Mouse (Mus musculus) ES-Bruce4 (cell line): Measurements from ENCODE around the gene Pcsk1n. TPM values are rescaled to one million over a fixed set of nuclear protein-coding genes. Genes with fewer than 3 reads are reported as not detected.
A peak's percentile ranks its signal among the peaks of the same experiment; 100 is the strongest.

Experiments used
- H3K27ac ChIP-seq: 2 replicates; pipeline ENCODE4 v1.5.1; 2012; ENCODE audit warnings: low read length, inconsistent platforms; ENCODE audit not compliant: insufficient read depth
- H3K27me3 ChIP-seq: 2 replicates; pipeline ENCODE4 v1.6.1; 2012; ENCODE audit warnings: mild to moderate bottlenecking, low read length, inconsistent platforms; ENCODE audit not compliant: control insufficient read depth, poor library complexity, insufficient read depth, severe bottlenecking
- H3K36me3 ChIP-seq: 2 replicates; pipeline ENCODE4 v1.6.1; 2012; ENCODE audit warnings: inconsistent platforms, mild to moderate bottlenecking, low read length, moderate library complexity; ENCODE audit not compliant: control insufficient read depth, poor library complexity, insufficient read depth, severe bottlenecking
- H3K4me1 ChIP-seq: one replicate; pipeline ENCODE4 v1.8.1; 2011; ENCODE audit warnings: low read length; ENCODE audit not compliant: control insufficient read depth, insufficient read depth
- H3K4me3 ChIP-seq: 2 replicates; pipeline ENCODE4 v1.5.1; 2011; ENCODE audit warnings: low read depth, mild to moderate bottlenecking, low read length
- H3K9ac ChIP-seq: 2 replicates; pipeline ENCODE4 v1.6.1; 2012; ENCODE audit warnings: low read depth, mild to moderate bottlenecking, inconsistent platforms; ENCODE audit not compliant: poor library complexity, severe bottlenecking
- H3K9me3 ChIP-seq: replicated peaks from 2 replicates; pipeline ENCODE4 v1.6.1; 2012; ENCODE audit warnings: mild to moderate bottlenecking, low read length, inconsistent platforms; ENCODE audit not compliant: control insufficient read depth, poor library complexity, insufficient read depth, severe bottlenecking
- CTCF ChIP-seq: IDR thresholded peaks from one replicate; pipeline ENCODE4 v1.8.1; 2011; ENCODE audit warnings: low read depth, low read length
- EP300 ChIP-seq: IDR thresholded peaks from 2 replicates; pipeline ENCODE4 v1.6.1; 2011; ENCODE audit warnings: low read depth, low read length; ENCODE audit not compliant: insufficient read depth
- POLR2A ChIP-seq: IDR thresholded peaks from one replicate; pipeline ENCODE4 v1.8.1; 2011; ENCODE audit warnings: low read length; ENCODE audit not compliant: insufficient read depth
- polyA plus RNA-seq: library from polyadenylated mRNA; stranded (reverse); fragments of >200 nt; gene quantifications from 2 replicates; pipeline ENCODE4 v1.2.4, GENCODE M21; 2011; ENCODE audit warnings: low read depth; ENCODE audit not compliant: missing spikeins, insufficient read depth, insufficient read length

Gene Pcsk1n
- polyA plus RNA-seq = 12.3 and 16.9 TPM in 2 replicates

DNA sequence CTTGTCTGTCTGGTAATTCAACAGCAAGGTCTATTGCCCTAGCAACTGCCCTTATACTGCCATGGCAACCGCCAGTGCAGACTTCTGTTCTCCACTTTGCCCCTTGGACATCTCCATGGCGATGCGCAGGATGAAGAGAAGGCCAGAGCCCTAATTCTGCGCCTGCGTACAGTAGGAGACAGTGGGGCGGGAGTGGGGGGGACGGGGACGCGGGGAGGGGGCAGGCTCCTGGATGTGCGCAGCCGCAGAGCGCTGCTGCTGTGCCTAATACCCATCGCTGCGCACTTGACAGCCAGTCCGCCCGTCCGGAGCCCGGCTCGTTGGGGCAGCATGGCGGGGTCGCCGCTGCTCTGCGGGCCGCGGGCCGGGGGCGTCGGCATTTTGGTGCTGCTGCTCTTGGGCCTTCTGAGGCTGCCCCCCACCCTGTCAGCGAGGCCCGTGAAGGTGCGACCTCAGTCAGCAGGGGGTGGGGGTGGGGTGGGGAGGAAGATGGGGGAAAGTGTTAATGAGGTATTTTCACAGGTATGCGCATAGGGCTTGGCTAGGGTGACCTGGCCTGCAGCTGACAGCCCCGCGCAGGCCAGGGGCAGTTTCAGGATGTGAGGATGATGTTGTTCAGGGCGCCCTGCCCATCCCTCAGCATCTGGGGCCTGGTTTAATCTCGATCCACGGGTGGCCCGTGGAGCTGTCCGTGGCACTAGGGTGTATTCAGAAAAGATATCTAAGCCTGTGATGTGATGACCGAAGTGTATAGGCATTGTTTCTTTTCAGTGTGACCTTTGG lies at the start of gene Pcsk1n:
TSS of gene Pcsk1n (plus strand) at position 222 of the 783 bp plus-strand sequence.
- H3K9me3 ChIP-seq = no peaks in the 10 kb centered on the region
- H3K4me3 ChIP-seq = peak within 1 kb of the TSS; percentile 72
- H3K9ac ChIP-seq = peak within 1 kb of the TSS; percentile 61
- peaks cover 4% of the 10 kb centered on the region for H3K4me1 ChIP-seq
- no peak for TF ChIP-seq POLR2A
- TF ChIP-seq CTCF = no peak
- no peak for TF ChIP-seq EP300
- H3K27me3 ChIP-seq = no peaks in the 10 kb centered on the region
- no peaks in the 10 kb centered on the region for H3K36me3 ChIP-seq
- H3K27ac ChIP-seq = no peak within 1 kb of the TSS; the same call in 1 of the 2 replicates

DNA sequence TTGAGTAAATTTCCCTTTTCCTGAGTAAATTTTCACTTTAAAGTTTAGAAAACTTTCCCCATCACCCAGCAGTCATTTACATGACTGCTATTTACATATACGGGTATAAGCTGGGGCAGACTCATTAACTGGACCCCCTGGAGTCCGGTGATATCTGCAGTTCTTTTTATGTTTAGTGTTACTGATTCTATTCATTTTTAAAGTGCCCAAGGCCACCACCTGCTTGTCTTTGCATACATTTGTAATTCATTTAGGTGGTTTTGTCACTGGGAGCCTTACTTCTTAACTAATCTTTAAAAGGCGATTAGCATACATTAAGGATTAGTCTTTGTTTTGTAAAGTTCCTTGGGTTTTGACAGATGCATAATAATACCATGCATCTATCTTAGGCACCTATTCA lies 49.8 kb upstream of the Pcsk1n start:
- peaks cover 19% of the 10 kb centered on the region for H3K36me3 ChIP-seq
- no peaks in the 10 kb centered on the region for H3K27me3 ChIP-seq
- H3K4me1 ChIP-seq = no peaks in the 10 kb centered on the region
- TF ChIP-seq CTCF (no peak), POLR2A (no peak), EP300 (no peak)
- no peak overlapping the region for H3K27ac ChIP-seq
- H3K9ac ChIP-seq = no peak overlapping the region
- H3K4me3 ChIP-seq = no peak overlapping the region
- H3K9me3 ChIP-seq = no peaks in the 10 kb centered on the region

DNA sequence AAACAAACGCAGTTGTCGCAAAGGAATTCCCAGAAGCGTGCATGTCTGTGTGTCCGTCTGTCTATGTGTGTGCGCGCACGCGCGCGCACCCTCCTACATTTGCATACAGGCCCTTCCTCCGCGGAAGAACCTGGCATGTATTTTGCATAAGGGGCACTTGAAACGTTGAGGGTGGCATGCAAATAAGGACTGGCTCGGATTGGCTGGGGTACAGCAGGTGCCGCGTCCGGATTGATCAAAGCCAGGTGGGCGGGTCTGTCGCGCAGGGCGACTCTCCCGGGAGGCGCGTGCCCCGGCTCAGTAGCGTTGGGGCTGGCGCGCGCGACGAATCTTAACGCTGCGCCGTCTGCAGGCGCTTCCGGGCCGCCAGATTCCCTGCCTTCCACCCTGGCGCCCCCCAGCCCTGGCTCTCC lies 41.6 kb upstream of the Pcsk1n start, which contains the start of gene Pim2:
TSS of gene Pim2 (plus strand) at position 256 of the 413 bp plus-strand sequence.
- Histone ChIP-seq H3K9me3 (no peaks in the 10 kb centered on the region), H3K36me3 (peaks cover 2% of the 10 kb centered on the region; the same call in 1 of the 2 replicates), H3K27ac (no peak within 1 kb of the TSS; the same call in 1 of the 2 replicates)

DNA sequence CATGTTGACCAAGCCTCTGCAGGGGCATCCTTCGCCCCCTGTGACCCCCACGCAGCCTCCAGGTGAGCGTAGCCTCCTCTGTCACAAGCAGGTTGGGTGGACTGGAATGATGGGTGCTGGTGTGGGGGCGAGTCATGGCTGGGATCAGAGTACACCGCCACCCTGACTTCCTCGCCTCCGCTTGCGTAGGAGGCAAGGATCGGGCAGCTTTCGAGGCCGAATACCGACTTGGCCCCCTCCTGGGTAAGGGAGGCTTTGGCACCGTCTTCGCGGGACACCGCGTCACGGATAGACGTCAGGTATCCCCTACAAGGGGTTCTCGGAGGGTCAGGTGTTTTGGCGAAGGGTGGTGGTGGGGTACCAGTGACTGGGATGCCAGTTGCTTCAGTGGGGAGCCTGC lies 41.1 kb upstream of the Pcsk1n start:
- Histone ChIP-seq H3K4me3 (peak overlapping the region; percentile 70), H3K27me3 (no peaks in the 10 kb centered on the region), H3K9me3 (no peaks in the 10 kb centered on the region), H3K36me3 (peaks cover 2% of the 10 kb centered on the region; the same call in 1 of the 2 replicates), H3K4me1 (no peaks in the 10 kb centered on the region), H3K27ac (no peak overlapping the region), H3K9ac (peak overlapping the region; percentile 55)
- TF ChIP-seq EP300 (no peak), CTCF (no peak), POLR2A (no peak)

More for the DNA sequence above, 41.6 kb upstream of the Pcsk1n start, which contains the start of gene Pim2:
- H3K4me3 ChIP-seq = peak within 1 kb of the TSS; percentile 78
- TF ChIP-seq EP300 = no peak
- no peak for TF ChIP-seq POLR2A
- no peak for TF ChIP-seq CTCF
- H3K27me3 ChIP-seq = no peaks in the 10 kb centered on the region
- peak within 1 kb of the TSS; percentile 55 for H3K9ac ChIP-seq
- no peaks in the 10 kb centered on the region for H3K4me1 ChIP-seq

DNA sequence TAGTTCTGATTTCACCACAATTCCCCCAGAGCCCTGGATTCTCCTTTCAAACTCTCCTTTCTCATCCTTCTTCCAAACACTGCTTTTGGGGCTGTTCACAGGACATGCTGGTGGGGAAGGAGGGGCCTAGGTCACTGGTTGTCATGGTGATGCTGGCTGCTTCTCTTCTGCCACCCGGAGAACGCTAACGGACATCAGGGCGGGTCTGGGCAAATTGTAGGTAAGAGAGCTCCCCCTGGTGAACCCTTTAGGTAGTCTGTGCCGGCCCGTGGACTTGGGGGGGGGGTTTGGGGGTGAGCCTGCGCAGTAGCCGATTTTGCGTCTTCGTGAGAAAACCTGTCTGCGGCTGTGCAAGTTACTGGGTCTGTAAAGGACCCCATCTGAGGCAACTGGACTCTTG lies 39.8 kb upstream of the Pcsk1n start:
- H3K9me3 ChIP-seq = no peaks in the 10 kb centered on the region
- H3K9ac ChIP-seq = no peak overlapping the region
- H3K27me3 ChIP-seq = no peaks in the 10 kb centered on the region
- TF ChIP-seq EP300 (no peak), CTCF (no peak), POLR2A (no peak)
- no peaks in the 10 kb centered on the region for H3K36me3 ChIP-seq
- peak overlapping the region; percentile 36 for H3K4me3 ChIP-seq
- no peak overlapping the region for H3K27ac ChIP-seq
- H3K4me1 ChIP-seq = no peaks in the 10 kb centered on the region
